Mouse (Mus musculus) kidney, adult 9 months (tissue): Measurements from ENCODE around the gene Nacc2.

Experiments used
- DNase-seq: peaks from one replicate; pipeline ENCODE4 v3.0.0; 2022

Nacc2 gene

DNA sequence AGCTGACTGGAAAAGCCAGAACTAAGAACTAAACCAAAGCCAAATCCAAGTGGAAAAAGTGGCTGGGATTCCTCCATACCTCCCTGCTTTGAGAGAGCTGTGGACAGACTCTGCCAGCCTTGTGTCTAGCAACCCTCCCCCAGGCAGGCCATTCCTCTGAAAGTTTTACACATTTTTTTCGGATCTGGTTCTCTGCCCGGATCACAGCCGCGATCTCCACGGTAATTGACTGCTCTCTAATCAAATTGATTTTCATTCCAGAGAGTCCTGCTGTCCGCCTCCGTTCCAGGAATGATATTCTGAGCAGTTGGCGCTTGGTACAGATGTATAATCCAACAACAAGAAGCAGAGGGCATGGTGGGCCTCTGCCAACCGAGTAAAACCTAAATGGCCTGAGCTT is 78.8 kb downstream of the Nacc2 start:
- DNase-seq: no peak

DNA sequence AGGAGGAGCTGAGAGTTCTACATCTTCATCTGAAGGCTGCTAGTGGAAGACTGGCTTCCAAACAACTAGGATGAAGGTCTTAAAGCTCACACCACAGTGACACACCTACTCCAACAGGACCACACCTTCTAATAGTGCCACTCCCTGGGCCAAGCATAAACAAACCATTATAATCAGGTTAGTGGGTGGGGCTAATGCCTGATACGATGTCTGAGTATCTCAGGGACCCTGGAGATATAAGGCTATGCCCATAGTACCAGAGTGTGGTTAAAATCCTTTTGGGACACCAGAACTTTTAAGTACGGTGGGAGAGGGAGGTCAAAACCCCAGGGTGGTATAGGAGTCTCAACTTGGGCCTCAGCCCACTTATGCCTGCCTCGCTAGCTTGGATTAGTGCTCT is 80.4 kb downstream of the Nacc2 start:
- no peak for DNase-seq

DNA sequence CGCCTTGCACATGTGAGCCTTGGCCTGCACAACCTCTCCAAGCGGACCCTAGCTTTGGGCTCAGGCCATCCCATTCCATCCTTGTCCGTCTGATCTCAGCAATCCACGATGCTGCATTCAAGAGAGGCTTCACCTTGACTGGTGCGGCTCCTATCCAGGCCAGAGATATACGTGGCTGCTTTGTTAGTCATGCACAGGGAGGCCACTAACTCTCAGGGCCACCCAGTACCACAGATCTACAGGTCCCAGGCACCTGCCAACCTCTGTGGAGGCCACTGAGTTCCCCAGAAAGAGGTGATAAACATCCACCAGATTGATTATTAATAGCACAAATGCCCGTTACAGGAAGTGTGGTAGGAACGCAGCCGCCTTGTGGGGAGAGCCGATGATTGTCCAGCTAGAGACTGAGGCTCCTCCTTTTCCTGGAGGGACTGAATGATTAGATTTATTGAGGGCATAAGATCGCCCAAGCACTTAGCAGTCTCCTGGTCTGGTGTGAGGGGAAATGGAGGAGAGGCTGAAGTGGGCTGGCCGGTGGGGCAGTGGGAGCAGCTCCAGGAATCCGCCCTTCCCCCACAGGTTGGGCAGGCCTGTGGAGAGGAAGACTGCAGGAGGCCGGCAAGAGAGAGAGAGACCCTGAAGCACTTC is 81.7 kb downstream of the Nacc2 start:
- DNase-seq: peak; percentile 62

DNA sequence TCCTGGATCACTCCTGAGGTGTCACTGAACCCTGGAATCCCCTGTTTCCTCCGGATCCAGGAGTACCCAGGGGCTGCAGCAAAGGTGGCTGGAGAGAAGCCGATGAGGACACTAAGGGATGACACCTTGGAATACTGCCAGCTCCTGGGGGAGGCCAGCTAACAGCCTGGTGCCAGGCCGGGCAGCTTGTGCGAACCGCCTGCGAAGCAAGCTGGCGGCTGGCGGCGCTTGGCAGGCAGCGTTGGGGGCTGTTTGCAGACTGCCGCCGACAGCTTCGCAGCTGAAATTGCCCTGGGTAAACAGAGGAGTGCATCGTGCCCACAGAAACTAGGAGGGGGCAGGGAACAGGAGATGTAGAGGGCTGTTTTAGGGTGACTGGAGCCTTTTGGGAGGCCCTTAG is 83.1 kb downstream of the Nacc2 start:
- no peak for DNase-seq

DNA sequence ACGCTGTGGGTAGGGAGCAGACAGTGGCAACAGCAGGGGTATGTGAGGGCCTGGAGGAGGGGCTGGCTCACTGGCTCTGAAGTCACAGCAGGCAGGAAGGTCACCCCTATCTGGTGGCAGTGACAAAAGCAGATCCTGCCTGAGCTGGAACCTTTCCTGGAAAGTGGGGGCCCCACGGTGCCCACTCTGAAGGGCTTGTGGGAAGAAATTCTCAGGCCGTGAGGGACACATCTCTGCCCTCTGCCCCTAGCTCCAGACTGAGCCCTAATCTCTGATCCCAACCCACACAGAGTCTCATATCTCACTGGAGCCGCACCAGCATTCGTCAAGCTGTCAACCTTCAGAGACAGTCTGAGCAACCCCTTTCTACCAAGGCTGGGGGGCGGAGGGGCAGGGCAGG is 85.6 kb downstream of the Nacc2 start:
- DNase-seq: no peak

DNA sequence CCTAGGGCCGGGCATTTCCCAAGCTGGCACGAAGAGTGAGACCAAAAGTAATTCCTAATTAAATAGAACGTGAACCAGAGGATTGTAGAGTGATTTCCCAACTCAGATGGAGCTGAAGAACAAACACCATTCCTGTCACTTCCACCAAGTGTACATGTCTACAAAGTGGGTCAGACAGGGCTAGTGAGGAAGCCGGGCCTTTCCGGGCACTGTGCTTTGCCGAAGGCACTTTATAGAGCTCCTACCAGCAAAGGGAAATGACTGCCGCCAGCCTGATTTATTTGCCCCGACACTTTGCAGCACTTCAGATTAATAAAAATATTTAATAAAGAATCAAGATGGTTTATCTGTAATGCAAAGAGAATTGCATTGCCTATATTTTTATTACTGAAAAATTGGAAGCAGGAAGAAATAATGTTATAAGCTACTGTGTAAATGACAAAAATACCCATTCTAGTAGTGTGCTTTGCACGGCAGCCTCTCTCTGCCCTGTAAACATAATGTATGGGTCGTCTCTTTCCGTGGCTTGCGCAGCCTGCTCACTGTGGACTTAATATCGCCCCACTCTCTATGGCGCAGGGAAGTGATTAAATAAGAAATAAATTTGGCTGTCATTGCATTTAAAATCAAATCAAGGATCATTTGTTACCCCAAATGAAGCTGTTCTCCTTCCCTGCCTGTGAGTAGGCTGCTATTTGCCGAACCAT is 88.5 kb downstream of the Nacc2 start:
- no peak for DNase-seq

DNA sequence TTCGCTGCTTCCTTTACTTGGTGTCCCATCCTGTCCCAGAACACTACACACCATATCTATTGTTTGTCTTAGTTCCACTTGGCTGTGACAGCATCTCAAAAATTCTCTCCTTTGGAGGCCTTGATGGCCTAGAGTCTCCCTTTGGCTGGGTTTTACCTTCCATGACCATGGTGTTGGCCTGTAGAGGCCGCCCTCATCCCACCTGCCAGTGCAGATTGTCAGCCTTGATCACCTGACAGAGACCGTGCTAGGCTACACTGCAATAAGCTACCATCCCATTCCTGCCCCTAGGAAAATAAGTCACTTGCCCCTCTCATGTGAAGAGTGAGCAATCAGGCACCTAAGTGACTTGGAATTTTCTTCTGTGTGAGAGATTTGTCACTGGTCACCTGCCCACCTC is 92.7 kb downstream of the Nacc2 start:
- no peak for DNase-seq

DNA sequence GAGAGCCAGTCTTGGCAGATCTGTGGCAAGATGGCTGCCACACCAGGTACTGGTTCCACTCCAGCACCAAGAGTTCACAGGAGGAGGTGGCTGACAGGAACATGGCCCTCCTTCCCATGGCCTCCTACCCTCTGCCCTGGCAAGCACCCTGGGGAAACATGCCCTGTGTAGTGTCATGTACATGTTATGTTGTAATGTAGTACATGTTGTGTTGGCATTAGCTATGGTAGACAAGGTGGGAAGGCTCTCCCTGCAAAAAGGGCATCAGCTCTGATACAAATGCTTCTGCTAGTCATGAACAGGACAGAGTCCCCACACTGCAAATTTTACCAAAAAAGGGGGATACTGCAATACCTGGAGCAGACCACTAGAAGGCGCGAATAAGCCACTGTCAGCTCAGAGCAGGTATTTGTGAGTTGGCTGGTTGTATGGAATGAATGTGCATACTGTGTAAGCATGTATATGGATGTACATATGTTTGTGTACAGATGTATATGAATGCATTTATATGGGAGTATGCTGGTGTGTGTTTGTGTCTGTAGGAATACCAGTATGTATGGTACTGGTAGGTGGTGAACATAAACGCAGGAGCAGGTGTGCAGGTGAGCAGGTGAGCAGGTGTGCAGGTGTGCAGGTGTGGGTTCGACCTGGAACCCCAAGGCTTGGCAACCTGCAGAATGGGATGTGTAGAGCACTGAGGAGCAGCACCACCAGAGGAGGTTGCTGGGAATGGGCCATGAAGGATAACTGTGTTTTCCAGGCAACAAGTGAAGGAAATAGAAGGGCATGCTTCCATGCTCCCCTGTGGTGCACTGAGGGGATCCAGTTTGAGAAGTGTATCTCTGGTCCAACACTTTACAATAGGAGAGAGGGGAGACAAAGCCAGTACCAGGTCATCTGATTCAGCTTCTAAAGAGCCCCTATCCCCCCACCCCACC is 98.6 kb downstream of the Nacc2 start:
- DNase-seq: peak; percentile 53

DNA sequence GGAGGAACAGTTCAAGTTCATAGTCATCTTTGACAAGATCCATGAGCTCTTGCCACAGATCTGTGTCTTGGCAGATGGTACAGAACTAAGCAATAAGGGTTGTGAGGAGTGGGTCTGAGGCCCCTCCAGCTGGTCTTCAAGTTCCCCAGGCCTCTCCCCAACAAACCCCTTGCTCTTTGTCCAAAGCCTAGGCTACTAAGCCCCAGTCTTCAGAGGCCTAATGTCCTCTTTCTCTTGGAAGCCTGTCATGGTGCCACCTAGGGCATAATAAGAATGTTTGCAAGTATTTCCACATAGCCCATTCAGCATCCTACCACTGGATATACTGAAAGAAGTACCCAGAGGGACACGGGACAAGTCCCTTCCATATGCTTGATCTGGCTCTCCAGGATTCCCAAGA is 100.4 kb downstream of the Nacc2 start:
- peak; percentile 26 for DNase-seq

DNA sequence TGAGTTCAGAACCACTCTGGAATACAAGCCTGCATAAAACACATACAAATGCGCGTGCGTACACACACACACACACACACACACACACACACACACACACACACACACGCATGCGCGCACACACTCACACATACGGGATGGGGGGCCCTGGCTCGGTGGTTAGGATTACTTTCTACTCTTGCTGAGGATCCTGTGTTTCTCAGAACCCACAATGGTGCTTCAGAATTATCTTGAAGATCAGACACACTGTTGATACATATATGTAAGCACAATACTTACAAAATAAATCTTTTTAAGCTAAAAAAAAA is 100.8 kb downstream of the Nacc2 start:
- DNase-seq: no peak

DNA sequence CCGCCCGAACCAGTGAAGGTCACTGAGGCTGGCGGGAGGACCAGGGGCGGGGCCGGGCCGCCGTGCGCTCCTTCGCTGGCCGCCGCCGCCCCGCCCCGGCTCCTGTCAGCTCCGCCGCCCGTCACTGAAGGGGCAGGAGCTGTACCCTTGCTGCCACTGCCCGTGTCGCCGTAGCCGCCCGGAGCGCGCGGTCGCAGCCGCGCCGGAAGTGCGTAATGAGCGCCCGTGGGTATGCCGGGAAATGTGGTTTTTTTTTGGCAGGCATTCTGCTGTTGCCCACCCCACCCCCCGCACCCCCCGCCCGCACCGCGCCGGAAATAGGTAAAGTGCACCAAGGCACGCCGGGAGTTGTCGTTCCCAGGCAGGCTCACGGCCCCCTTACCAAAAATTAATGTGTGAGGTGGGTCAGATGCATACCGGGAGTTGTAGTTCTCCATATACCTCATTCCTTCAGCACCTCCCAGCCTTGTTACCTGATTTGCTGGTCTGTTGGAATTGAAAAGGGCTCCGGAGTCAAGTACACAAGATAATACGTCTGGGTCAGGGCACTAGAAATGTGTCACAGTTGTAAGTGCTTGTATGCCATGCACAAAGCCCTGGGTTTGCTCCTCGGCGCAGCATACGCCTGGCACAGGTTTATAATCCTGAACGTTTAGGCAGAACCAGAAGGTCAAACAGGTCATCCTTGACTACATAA is 101.3 kb downstream of the Nacc2 start, which contains the start of gene Ubac1:
Ubac1 (minus strand) TSS at position 187 of the 697 bp plus-strand sequence.
- DNase-seq: peak; percentile 94

DNA sequence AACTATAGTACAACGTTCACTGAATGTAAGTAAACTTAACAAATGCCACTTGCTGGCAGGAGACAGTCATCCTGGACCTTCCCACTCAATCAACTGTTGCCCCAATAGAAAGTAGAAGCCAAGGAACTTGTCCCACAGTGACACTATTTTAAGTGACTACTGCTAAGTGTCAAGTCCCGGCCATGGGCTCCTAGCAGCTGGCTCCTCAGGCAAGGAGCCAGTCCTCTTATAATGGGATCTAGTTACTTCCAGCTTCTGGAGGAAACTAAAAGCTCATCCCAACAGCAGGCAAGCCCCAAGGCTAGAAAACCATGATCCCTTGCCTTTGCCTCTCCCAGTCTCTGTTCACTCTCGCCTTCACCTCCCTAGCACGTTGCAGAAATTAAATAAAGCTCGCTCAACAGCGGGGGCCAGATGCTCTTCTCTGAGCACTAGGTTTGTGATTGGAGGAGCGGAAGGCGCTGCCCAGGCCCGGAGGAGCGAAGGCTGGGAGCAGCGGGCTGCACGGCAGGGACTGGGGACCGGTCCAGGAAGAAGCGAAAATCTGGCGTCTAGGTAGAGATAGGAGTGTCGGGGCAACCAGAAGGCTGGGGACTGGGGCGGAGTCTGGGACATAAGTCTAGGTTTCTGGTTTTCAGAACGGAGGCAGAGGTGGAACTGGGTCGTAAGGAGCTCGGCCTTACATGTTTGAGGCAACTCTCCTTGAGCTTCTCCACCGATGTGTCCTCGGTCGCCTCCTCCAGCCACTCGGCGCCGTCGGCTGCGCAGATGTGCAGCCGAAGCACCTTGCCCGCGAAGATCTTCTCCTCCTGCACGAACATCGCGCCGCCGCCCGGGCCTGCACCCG is 102.1 kb downstream of the Nacc2 start:
- DNase-seq: no peak

DNA sequence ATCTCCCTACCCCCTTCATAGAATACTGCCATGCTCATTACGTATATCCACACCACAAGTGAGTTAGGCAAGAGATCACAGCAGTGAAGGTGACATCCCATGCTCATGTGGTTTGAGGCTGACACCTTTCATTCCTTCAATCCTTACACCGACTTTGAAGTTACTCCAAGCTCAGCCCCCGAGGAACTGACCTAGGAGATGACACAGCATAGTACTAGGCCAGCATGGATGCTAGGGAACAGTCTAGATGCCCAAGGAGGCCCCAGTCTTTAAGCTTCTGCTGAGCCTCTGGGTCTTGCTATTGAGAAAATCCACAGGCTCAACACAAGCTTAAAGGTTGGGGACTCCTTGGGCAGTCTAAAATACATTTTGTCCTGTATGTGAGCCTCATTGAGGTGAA is 103.1 kb downstream of the Nacc2 start:
- no peak for DNase-seq

DNA sequence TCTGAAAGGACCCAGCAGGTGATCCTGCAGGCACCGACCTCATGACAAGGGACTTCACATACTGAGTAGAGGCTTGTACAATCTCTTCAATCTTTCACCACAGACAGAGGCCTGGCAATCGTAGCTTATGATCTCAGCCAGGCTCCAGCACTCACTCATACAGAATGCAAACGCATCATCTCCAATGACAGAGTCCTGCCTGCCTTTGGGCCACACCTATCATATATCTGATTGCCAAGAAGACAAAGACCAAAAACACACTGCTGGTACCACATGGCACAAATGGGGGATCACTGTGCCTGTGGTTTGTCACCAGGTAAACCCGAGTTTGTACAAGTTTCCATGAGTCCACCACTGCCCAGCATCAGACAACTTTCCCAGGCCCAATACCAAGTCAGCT is 105.7 kb downstream of the Nacc2 start:
- DNase-seq: no peak

DNA sequence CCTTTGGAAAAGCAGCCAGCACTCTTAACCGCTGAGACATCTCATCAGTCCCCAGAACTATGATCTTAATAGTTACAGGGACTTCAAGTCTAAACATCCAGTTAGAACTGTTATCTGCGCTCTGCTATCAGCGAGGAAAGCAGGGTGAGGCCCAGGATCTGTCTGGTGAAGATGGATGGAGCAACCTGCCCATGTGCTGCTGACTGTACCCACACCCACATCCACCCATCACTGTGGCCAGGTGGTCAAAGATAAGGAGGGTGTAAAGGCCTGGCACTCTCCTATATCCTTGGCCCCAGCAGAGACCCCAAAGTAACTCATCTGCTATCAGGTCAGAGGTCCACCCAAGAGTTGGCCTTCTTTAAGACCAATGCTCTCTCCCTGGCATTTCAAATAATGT is 109.3 kb downstream of the Nacc2 start:
- DNase-seq: no peak

DNA sequence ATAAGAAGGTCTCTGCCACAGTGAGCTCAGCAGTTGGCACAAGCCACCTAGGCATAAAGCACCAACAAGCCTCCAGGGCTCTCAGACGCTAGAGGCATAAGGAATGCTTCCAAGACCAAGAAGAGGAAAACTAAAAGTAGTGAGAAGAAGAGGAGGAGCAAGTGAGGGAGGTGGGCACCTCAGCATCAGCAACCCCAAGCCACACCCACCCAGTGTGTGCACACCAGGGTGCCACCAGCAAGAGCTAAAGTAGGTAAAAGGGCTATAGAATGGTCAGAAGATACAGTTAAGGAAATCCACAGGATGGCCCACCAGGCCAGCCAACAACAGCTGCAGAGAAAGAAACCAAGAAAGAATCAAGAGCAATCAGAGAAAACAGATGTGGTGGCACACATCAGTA is 111.6 kb downstream of the Nacc2 start:
- DNase-seq: no peak
